Mouse (Mus musculus): ENCODE data around the gene Trpv1. TPM values are rescaled to one million over a fixed set of nuclear protein-coding genes. Genes with fewer than 3 reads are reported as not detected.

The Trpv1 gene
- polyA plus RNA-seq, 1 experiment = not detected

GRCm38 (mm10) chr11:73267267-73267666 is 33.2 kb downstream of the Trpv1 start, which contains the start of gene Trpv3:
TSS of gene Trpv3 (plus strand) at chr11:73267388.
- TF ChIP-seq POLR2A (IDR thresholded peaks at IDR 0.05; ENCODE audit: low read depth, low read length) (no peak), CTCF (IDR thresholded peaks at IDR 0.05; ENCODE audit: borderline replicate concordance, insufficient read depth, low read length) (no peak)
- Histone ChIP-seq H3K4me3 (ENCODE audit: insufficient read depth, low read length) (no peak within 1 kb of the TSS), H3K4me1 (ENCODE audit: control insufficient read depth, insufficient read depth, low read length) (no peaks in the 10 kb centered on the region), H3K27ac (ENCODE audit: insufficient read depth, low read length) (no peak within 1 kb of the TSS)

- TF ChIP-seq POLR2A (IDR thresholded peaks at IDR 0.05; ENCODE audit: low read depth, low read length) (no peak), CTCF (IDR thresholded peaks at IDR 0.05; ENCODE audit: borderline replicate concordance, insufficient read depth, low read length) (no peak)
- Histone ChIP-seq H3K4me3 (ENCODE audit: insufficient read depth, low read length) (no peak overlapping the region), H3K4me1 (ENCODE audit: control insufficient read depth, insufficient read depth, low read length) (no peaks in the 10 kb centered on the region), H3K27ac (ENCODE audit: insufficient read depth, low read length) (no peak overlapping the region)
Measured at GRCm38 (mm10) chr11:73274821-73275220, 40.7 kb downstream of the Trpv1 start.

GRCm38 (mm10) chr11:73280710-73281109 is 46.6 kb downstream of the Trpv1 start:
- TF ChIP-seq POLR2A (IDR thresholded peaks at IDR 0.05; ENCODE audit: low read depth, low read length) = no peak
- TF ChIP-seq CTCF (IDR thresholded peaks at IDR 0.05; ENCODE audit: borderline replicate concordance, insufficient read depth, low read length) = no peak
- H3K27ac ChIP-seq (ENCODE audit: insufficient read depth, low read length) = no peak overlapping the region
- no peak overlapping the region for H3K4me3 ChIP-seq (ENCODE audit: insufficient read depth, low read length)
- H3K4me1 ChIP-seq (ENCODE audit: control insufficient read depth, insufficient read depth, low read length) = no peaks in the 10 kb centered on the region; the same call in 1 of the 2 replicates

GRCm38 (mm10) chr11:73281528-73282027 is 47.5 kb downstream of the Trpv1 start:
- no peak overlapping the region for H3K27ac ChIP-seq (ENCODE audit: insufficient read depth, low read length)
- H3K4me3 ChIP-seq (ENCODE audit: insufficient read depth, low read length) = peak overlapping the region; percentile 9
- no peaks in the 10 kb centered on the region; the same call in 1 of the 2 replicates for H3K4me1 ChIP-seq (ENCODE audit: control insufficient read depth, insufficient read depth, low read length)
- no peak for TF ChIP-seq POLR2A (IDR thresholded peaks at IDR 0.05; ENCODE audit: low read depth, low read length)
- peak; percentile 86 for TF ChIP-seq CTCF (IDR thresholded peaks at IDR 0.05; ENCODE audit: borderline replicate concordance, insufficient read depth, low read length)

GRCm38 (mm10) chr11:73283369-73283768 is 49.3 kb downstream of the Trpv1 start:
- Histone ChIP-seq H3K4me1 (ENCODE audit: control insufficient read depth, insufficient read depth, low read length) (no peaks in the 10 kb centered on the region; the same call in 1 of the 2 replicates), H3K27ac (ENCODE audit: insufficient read depth, low read length) (no peak overlapping the region), H3K4me3 (ENCODE audit: insufficient read depth, low read length) (no peak overlapping the region)
- TF ChIP-seq POLR2A (IDR thresholded peaks at IDR 0.05; ENCODE audit: low read depth, low read length) (no peak), CTCF (IDR thresholded peaks at IDR 0.05; ENCODE audit: borderline replicate concordance, insufficient read depth, low read length) (no peak)

- no peak overlapping the region for H3K27ac ChIP-seq (ENCODE audit: insufficient read depth, low read length)
Measured at GRCm38 (mm10) chr11:73283926-73284325, 49.8 kb downstream of the Trpv1 start.

GRCm38 (mm10) chr11:73284351-73284750 is 50.3 kb downstream of the Trpv1 start:
- no peak overlapping the region for H3K4me3 ChIP-seq (ENCODE audit: insufficient read depth, low read length)
- no peak overlapping the region for H3K27ac ChIP-seq (ENCODE audit: insufficient read depth, low read length)
- TF ChIP-seq CTCF (IDR thresholded peaks at IDR 0.05; ENCODE audit: borderline replicate concordance, insufficient read depth, low read length) = no peak
- TF ChIP-seq POLR2A (IDR thresholded peaks at IDR 0.05; ENCODE audit: low read depth, low read length) = no peak
- no peaks in the 10 kb centered on the region; the same call in 1 of the 2 replicates for H3K4me1 ChIP-seq (ENCODE audit: control insufficient read depth, insufficient read depth, low read length)

More at GRCm38 (mm10) chr11:73283926-73284325, 49.8 kb downstream of the Trpv1 start:
- TF ChIP-seq CTCF (IDR thresholded peaks at IDR 0.05; ENCODE audit: borderline replicate concordance, insufficient read depth, low read length) (no peak), POLR2A (IDR thresholded peaks at IDR 0.05; ENCODE audit: low read depth, low read length) (no peak)
- Histone ChIP-seq H3K4me3 (ENCODE audit: insufficient read depth, low read length) (no peak overlapping the region), H3K4me1 (ENCODE audit: control insufficient read depth, insufficient read depth, low read length) (no peaks in the 10 kb centered on the region; the same call in 1 of the 2 replicates)

- Histone ChIP-seq H3K4me3 (ENCODE audit: insufficient read depth, low read length) (no peak overlapping the region), H3K4me1 (ENCODE audit: control insufficient read depth, insufficient read depth, low read length) (no peaks in the 10 kb centered on the region), H3K27ac (ENCODE audit: insufficient read depth, low read length) (no peak overlapping the region)
- TF ChIP-seq POLR2A (IDR thresholded peaks at IDR 0.05; ENCODE audit: low read depth, low read length) (no peak), CTCF (IDR thresholded peaks at IDR 0.05; ENCODE audit: borderline replicate concordance, insufficient read depth, low read length) (no peak)
Measured at GRCm38 (mm10) chr11:73289621-73290020, 55.5 kb downstream of the Trpv1 start.

- Histone ChIP-seq H3K27ac (ENCODE audit: insufficient read depth, low read length) (no peak overlapping the region), H3K4me1 (ENCODE audit: control insufficient read depth, insufficient read depth, low read length) (no peaks in the 10 kb centered on the region), H3K4me3 (ENCODE audit: insufficient read depth, low read length) (no peak overlapping the region)
- TF ChIP-seq POLR2A (IDR thresholded peaks at IDR 0.05; ENCODE audit: low read depth, low read length) (no peak), CTCF (IDR thresholded peaks at IDR 0.05; ENCODE audit: borderline replicate concordance, insufficient read depth, low read length) (no peak)
Measured at GRCm38 (mm10) chr11:73303123-73303522, 69.0 kb downstream of the Trpv1 start.

Other genes with a start within 250 kb of the Trpv1 start
- not detected in 2 replicates for gene P2rx1, start 235.2 kb upstream of the Trpv1 start, polyA plus RNA-seq (2011; ENCODE audit: insufficient read length, low read depth, missing spikeins)
- gene Camkk1, start 215.3 kb upstream of the Trpv1 start, polyA plus RNA-seq (2011; ENCODE audit: insufficient read length, low read depth, missing spikeins) = 4.2 and 6.7 TPM in 2 replicates
- gene Ncbp3, start 186.5 kb upstream of the Trpv1 start, polyA plus RNA-seq (2011; ENCODE audit: insufficient read length, low read depth, missing spikeins) = 10.2 and 11.1 TPM in 2 replicates
- not detected in 2 replicates for gene Itgae, start 143.7 kb upstream of the Trpv1 start, polyA plus RNA-seq (2011; ENCODE audit: insufficient read length, low read depth, missing spikeins)
- 5.6 and 6.4 TPM in 2 replicates for gene Haspin, start 96.0 kb upstream of the Trpv1 start, polyA plus RNA-seq (2011; ENCODE audit: insufficient read length, low read depth, missing spikeins)
- gene P2rx5, start 73.9 kb upstream of the Trpv1 start, polyA plus RNA-seq (2011; ENCODE audit: insufficient read length, low read depth, missing spikeins) = 4.2 and 4.5 TPM in 2 replicates
- gene Emc6, start 57.3 kb upstream of the Trpv1 start, polyA plus RNA-seq (2011; ENCODE audit: insufficient read length, low read depth, missing spikeins) = 37.9 and 40.7 TPM in 2 replicates
- 129 and 131 TPM in 2 replicates for gene Tax1bp3, start 57.2 kb upstream of the Trpv1 start, polyA plus RNA-seq (2011; ENCODE audit: insufficient read length, low read depth, missing spikeins)
- gene Ctns, start 35.2 kb upstream of the Trpv1 start, polyA plus RNA-seq (2011; ENCODE audit: insufficient read length, low read depth, missing spikeins) = 17.9 and 22.1 TPM in 2 replicates
- gene Shpk, start 34.8 kb upstream of the Trpv1 start, polyA plus RNA-seq (2011; ENCODE audit: insufficient read length, low read depth, missing spikeins) = 2.2 and 2.4 TPM in 2 replicates
- gene Trpv3, start 33.1 kb downstream of the Trpv1 start, polyA plus RNA-seq (2011; ENCODE audit: insufficient read length, low read depth, missing spikeins) = not detected in 2 replicates
- gene Aspa, start 95.3 kb downstream of the Trpv1 start, polyA plus RNA-seq (2011; ENCODE audit: insufficient read length, low read depth, missing spikeins) = 0.30 and 0.53 TPM in 2 replicates
- not detected in 2 replicates for gene Gm49340, start 95.4 kb downstream of the Trpv1 start, polyA plus RNA-seq (2011; ENCODE audit: insufficient read length, low read depth, missing spikeins)
- gene Spata22, start 95.4 kb downstream of the Trpv1 start, polyA plus RNA-seq (2011; ENCODE audit: insufficient read length, low read depth, missing spikeins) = not detected in 2 replicates
- not detected in 2 replicates for gene Olfr20, start 116.5 kb downstream of the Trpv1 start, polyA plus RNA-seq (2011; ENCODE audit: insufficient read length, low read depth, missing spikeins)
- gene Olfr376, start 137.0 kb downstream of the Trpv1 start, polyA plus RNA-seq (2011; ENCODE audit: insufficient read length, low read depth, missing spikeins) = not detected in 2 replicates
- not detected in 2 replicates for gene Olfr1, start 165.3 kb downstream of the Trpv1 start, polyA plus RNA-seq (2011; ENCODE audit: insufficient read length, low read depth, missing spikeins)
- not detected in 2 replicates for gene Olfr378, start 194.2 kb downstream of the Trpv1 start, polyA plus RNA-seq (2011; ENCODE audit: insufficient read length, low read depth, missing spikeins)
- not detected in 2 replicates for gene Olfr380, start 223.2 kb downstream of the Trpv1 start, polyA plus RNA-seq (2011; ENCODE audit: insufficient read length, low read depth, missing spikeins)

Data from embryonic fibroblast, embryonic 13.5 days (primary cell).